ENCODE assay signal across 30 mouse cellular contexts in genomic region chr16:87499556-87499955, GRCm38 (mm10). TPM values are rescaled to one million over a fixed set of nuclear protein-coding genes. Genes with fewer than 3 reads are reported as not detected.
A peak's percentile ranks its signal among the peaks of the same experiment; 100 is the strongest.
DNase-seq lines count a peak whose midpoint lies in the region; ATAC-seq lines count a peak whose summit lies in the region.
"Had no signal": no experiment of that assay in that cellular context is flagged by ENCODE, and none has a peak within 500 bp of the region (broad histone marks: within the 10 kb centered on the region; RNA-seq: fewer than 3 reads in every experiment).

No protein-coding gene starts in this region.

- no peaks in the 10 kb centered on the region for H3K36me3 ChIP-seq in heart, embryonic 12.5 days
- no peaks in the 10 kb centered on the region for H3K36me3 ChIP-seq in midbrain, embryonic 11.5 days (ENCODE audit: control insufficient read depth, insufficient read depth, low read length)
- H3K36me3 ChIP-seq in midbrain, embryonic 10.5 days, result no peaks in the 10 kb centered on the region
- H3K36me3 ChIP-seq in forebrain, embryonic 16.5 days (ENCODE audit: control insufficient read depth, insufficient read depth), result no peaks in the 10 kb centered on the region
- H3K36me3 ChIP-seq: forebrain, embryonic 10.5 days had no signal

- H3K9ac ChIP-seq in heart, embryonic 12.5 days, result 0 out of 2 replicates have a peak overlapping the region, but pooled peaks have one; percentile 3
- H3K9ac ChIP-seq in midbrain, embryonic 11.5 days (ENCODE audit: low read length), result no peak overlapping the region
- no peak overlapping the region for H3K9ac ChIP-seq in forebrain, embryonic 16.5 days (replicated peaks; ENCODE audit: low read depth, low read length)
- H3K9ac ChIP-seq: forebrain, embryonic 13.5 days; forebrain, postnatal 0 days; hindbrain, embryonic 14.5 days had no signal

- WGBS in heart, embryonic 12.5 days, result 55% methylated on average over 6 of the region's 6 CpGs
- 69% methylated on average over 6 of the region's 6 CpGs for WGBS in midbrain, embryonic 11.5 days
- WGBS in midbrain, embryonic 10.5 days, result 68% methylated on average over 6 of the region's 6 CpGs
- 66% methylated on average over 6 of the region's 6 CpGs for WGBS in forebrain, embryonic 16.5 days

- no peaks in the 10 kb centered on the region for H3K27me3 ChIP-seq in heart, embryonic 12.5 days (replicated peaks)
- no peaks in the 10 kb centered on the region for H3K27me3 ChIP-seq in midbrain, embryonic 11.5 days (ENCODE audit: control insufficient read depth, insufficient read depth, low read length)
- no peaks in the 10 kb centered on the region for H3K27me3 ChIP-seq in midbrain, embryonic 10.5 days (ENCODE audit: low read depth, poor library complexity, severe bottlenecking)
- H3K27me3 ChIP-seq in forebrain, embryonic 16.5 days (replicated peaks; ENCODE audit: control insufficient read depth, insufficient read depth, low read length), result no peaks in the 10 kb centered on the region
- H3K27me3 ChIP-seq: forebrain, embryonic 13.5 days; Patski had no signal

- H3K4me1 ChIP-seq in heart, embryonic 12.5 days (replicated peaks), result peaks cover 28% of the 10 kb centered on the region
- H3K4me1 ChIP-seq in midbrain, embryonic 11.5 days (ENCODE audit: control insufficient read depth, insufficient read depth, low read length), result peaks cover 8% of the 10 kb centered on the region
- peaks cover 12% of the 10 kb centered on the region for H3K4me1 ChIP-seq in midbrain, embryonic 10.5 days
- peaks cover 9% of the 10 kb centered on the region for H3K4me1 ChIP-seq in forebrain, embryonic 16.5 days (replicated peaks; ENCODE audit: control insufficient read depth, insufficient read depth, low read length)

- no peak overlapping the region for H3K4me3 ChIP-seq in heart, embryonic 12.5 days
- H3K4me3 ChIP-seq in midbrain, embryonic 11.5 days (ENCODE audit: low read depth, low read length), result no peak overlapping the region
- H3K4me3 ChIP-seq in midbrain, embryonic 10.5 days, result no peak overlapping the region
- H3K4me3 ChIP-seq in forebrain, embryonic 16.5 days (replicated peaks; ENCODE audit: low read length), result no peak overlapping the region
- H3K4me3 ChIP-seq: forebrain, embryonic 10.5 days; forebrain, embryonic 13.5 days; heart, adult 2 months had no signal

- peak; percentile 17 for DNase-seq in embryo, embryonic 10.5 days (ENCODE audit: low spot score)
- DNase-seq in embryo, embryonic 11 days, result no peak
- no peak for DNase-seq in heart, adult 9 months (ENCODE audit: low spot score in 2 of 2)
- DNase-seq in midbrain, embryonic 11.5 days (ENCODE audit: low spot score, missing footprints), result peak; percentile 72
- DNase-seq in midbrain, embryonic 10.5 days (ENCODE audit: low spot score), result no peak
- peak; percentile 63 for DNase-seq in ZHBTc4 (ENCODE audit: low read depth, low spot score)
- DNase-seq: adrenal gland, adult 8-10 months; adrenal gland, postnatal 25 days; cerebellum, adult 2 months; cerebellum, adult 9-11 months; cerebellum, postnatal 25 days; forebrain, postnatal 0 days; gastrocnemius, postnatal 25 days; heart, adult 2 months; heart, postnatal 4 days; kidney, adult 18-20 months; kidney, adult 9 months had no signal

- no peaks in the 10 kb centered on the region for H3K9me3 ChIP-seq in heart, embryonic 12.5 days (replicated peaks)
- H3K9me3 ChIP-seq in midbrain, embryonic 11.5 days (ENCODE audit: control insufficient read depth, low read length), result no peaks in the 10 kb centered on the region
- H3K9me3 ChIP-seq in midbrain, embryonic 10.5 days (replicated peaks), result no peaks in the 10 kb centered on the region
- H3K9me3 ChIP-seq in forebrain, embryonic 16.5 days (ENCODE audit: control insufficient read depth, low read length), result no peaks in the 10 kb centered on the region
- H3K9me3 ChIP-seq: forebrain, embryonic 10.5 days; forebrain, embryonic 13.5 days; G1E had no signal

- H3K4me2 ChIP-seq in heart, embryonic 12.5 days, result no peak overlapping the region
- H3K4me2 ChIP-seq in midbrain, embryonic 11.5 days, result no peak overlapping the region
- no peak overlapping the region for H3K4me2 ChIP-seq in forebrain, embryonic 16.5 days (ENCODE audit: low read length)
- H3K4me2 ChIP-seq: forebrain, embryonic 13.5 days; hindbrain, embryonic 14.5 days had no signal

- no peak overlapping the region for H3K27ac ChIP-seq in heart, embryonic 12.5 days (ENCODE audit: poor library complexity, severe bottlenecking)
- no peak overlapping the region for H3K27ac ChIP-seq in midbrain, embryonic 11.5 days (ENCODE audit: low read depth, low read length)
- no peak overlapping the region for H3K27ac ChIP-seq in midbrain, embryonic 10.5 days (replicated peaks)
- H3K27ac ChIP-seq in forebrain, embryonic 16.5 days (ENCODE audit: low read length), result no peak overlapping the region
- H3K27ac ChIP-seq: forebrain, embryonic 10.5 days; forebrain, embryonic 13.5 days; heart, adult 2 months; hindbrain, embryonic 14.5 days; hindbrain, postnatal 0 days had no signal

- ATAC-seq in heart, embryonic 12.5 days (ENCODE audit: insufficient number of reproducible peaks, low FRiP score), result no peak
- no peak for ATAC-seq in midbrain, embryonic 11.5 days (ENCODE audit: low FRiP score)
- no peak for ATAC-seq in forebrain, embryonic 16.5 days
- ATAC-seq: activated CD4-positive, CD25-positive, alpha-beta regulatory T cell, adult 4 months; forebrain, embryonic 13.5 days; forebrain, postnatal 0 days; hindbrain, postnatal 0 days; inflammation-experienced regulatory T-cells, adult 6 months; intestine, embryonic 16.5 days; Patski had no signal

RNA-seq across cellular contexts. Expression of gene Cct8, which starts 3.9 kb away (rescaled TPM):
- 335 and 346 TPM in 2 replicates for polyA plus RNA-seq in heart, embryonic 12.5 days (2016; fragmentation: Nextera tagmentation; extraction: Ambion mirVana)
- polyA plus RNA-seq in midbrain, embryonic 11.5 days (2014; fragmentation: Nextera tagmentation; extraction: Ambion mirVana), result 693 and 743 TPM in 2 replicates
- polyA plus RNA-seq in midbrain, embryonic 10.5 days (2016; fragmentation: Nextera tagmentation; extraction: Ambion mirVana), result 621 and 675 TPM in 2 replicates
- polyA plus RNA-seq in forebrain, embryonic 16.5 days (2015; fragmentation: Nextera tagmentation; extraction: Ambion mirVana), result 450 and 485 TPM in 2 replicates

RNA-seq across cellular contexts. Expression of gene Usp16, which starts 45.1 kb away (rescaled TPM):
- 35.8 and 37.0 TPM in 2 replicates for polyA plus RNA-seq in heart, embryonic 12.5 days (2016; fragmentation: Nextera tagmentation; extraction: Ambion mirVana)
- polyA plus RNA-seq in midbrain, embryonic 11.5 days (2014; fragmentation: Nextera tagmentation; extraction: Ambion mirVana), result 43.0 and 50.6 TPM in 2 replicates
- 36.5 and 42.7 TPM in 2 replicates for polyA plus RNA-seq in midbrain, embryonic 10.5 days (2016; fragmentation: Nextera tagmentation; extraction: Ambion mirVana)
- polyA plus RNA-seq in forebrain, embryonic 16.5 days (2015; fragmentation: Nextera tagmentation; extraction: Ambion mirVana), result 45.8 and 51.7 TPM in 2 replicates

RNA-seq across cellular contexts. Expression of gene Map3k7cl, which starts 53.6 kb away (rescaled TPM):
- 0.13 TPM in 1 of 2 replicates, not detected in the other for polyA plus RNA-seq in heart, embryonic 12.5 days (2016; fragmentation: Nextera tagmentation; extraction: Ambion mirVana)
- not detected in 2 replicates for polyA plus RNA-seq in midbrain, embryonic 11.5 days (2014; fragmentation: Nextera tagmentation; extraction: Ambion mirVana)
- polyA plus RNA-seq in midbrain, embryonic 10.5 days (2016; fragmentation: Nextera tagmentation; extraction: Ambion mirVana), result not detected in 2 replicates
- 0.13 TPM in 1 of 2 replicates, not detected in the other for polyA plus RNA-seq in forebrain, embryonic 16.5 days (2015; fragmentation: Nextera tagmentation; extraction: Ambion mirVana)
- polyA plus RNA-seq: activated CD4-positive, CD25-positive, alpha-beta regulatory T cell, adult 4 months; embryonic facial prominence, embryonic 11.5 days; forebrain, embryonic 10.5 days; forebrain, postnatal 0 days; G1E; hindbrain, embryonic 11.5 days; inflammation-experienced regulatory T-cells, adult 6 months had no signal

RNA-seq across cellular contexts. Expression of gene Rwdd2b, which starts 59.2 kb away (rescaled TPM):
- polyA plus RNA-seq in heart, embryonic 12.5 days (2016; fragmentation: Nextera tagmentation; extraction: Ambion mirVana), result 11.3 and 13.1 TPM in 2 replicates
- polyA plus RNA-seq in midbrain, embryonic 11.5 days (2014; fragmentation: Nextera tagmentation; extraction: Ambion mirVana), result 12.1 and 14.7 TPM in 2 replicates
- polyA plus RNA-seq in midbrain, embryonic 10.5 days (2016; fragmentation: Nextera tagmentation; extraction: Ambion mirVana), result 11.6 and 13.6 TPM in 2 replicates
- polyA plus RNA-seq in forebrain, embryonic 16.5 days (2015; fragmentation: Nextera tagmentation; extraction: Ambion mirVana), result 11.7 and 14.4 TPM in 2 replicates

Comparison
In these comparisons a context has a peak if more than half of its experiments do, and no peak if none do; other contexts are left out.
1. DNase-seq: peak in embryo, embryonic 10.5 days (single experiment), midbrain, embryonic 11.5 days (single experiment) and ZHBTc4 (single experiment); none in embryo, embryonic 11 days (single experiment), heart, adult 9 months (0 of 2) and midbrain, embryonic 10.5 days (single experiment).